Mouse (Mus musculus): ENCODE data around the gene Dab1. TPM values are rescaled to one million over a fixed set of nuclear protein-coding genes. Genes with fewer than 3 reads are reported as not detected.

Dab1 gene
- polyA plus RNA-seq, 1 experiment: 1.5 TPM

- WGBS: 68% methylated on average over 6 of the region's 6 CpGs
- Histone ChIP-seq H3K27ac (ENCODE audit: control insufficient read depth, insufficient read depth, low read depth, low read length, poor library complexity) (no peak overlapping the region), H3K4me1 (ENCODE audit: control insufficient read depth, insufficient read depth, low read length) (no peaks in the 10 kb centered on the region), H3K4me3 (replicated peaks; ENCODE audit: control insufficient read depth, low read depth, low read length) (no peak overlapping the region)
- TF ChIP-seq POLR2A (IDR thresholded peaks at IDR 0.05; ENCODE audit: borderline replicate concordance, control insufficient read depth, low read depth, low read length) (no peak), CTCF (IDR thresholded peaks at IDR 0.05; ENCODE audit: control insufficient read depth, insufficient read depth, low read length) (no peak)
These were observed 177.3 kb downstream of the Dab1 start for GRCm38 (mm10) chr4:103796416-103796815.

DNA sequence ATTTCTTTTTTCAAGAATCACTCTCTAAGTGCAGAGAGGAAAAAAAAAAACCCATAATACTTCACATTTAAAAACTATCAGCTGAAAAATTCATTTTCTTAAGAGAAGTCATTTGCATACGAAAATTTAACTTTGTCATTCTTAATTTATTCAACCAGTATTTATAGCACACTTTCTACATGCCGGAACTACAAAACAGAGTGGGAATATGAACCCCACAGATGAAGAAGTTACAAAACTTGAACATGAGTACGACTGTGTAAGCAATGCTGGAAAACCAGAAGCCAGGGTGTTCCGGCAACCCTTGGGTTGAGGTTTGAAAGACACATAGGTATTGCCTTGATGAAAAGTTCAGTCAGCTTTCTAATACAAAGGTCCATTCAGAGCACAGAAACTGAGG lies 183.3 kb downstream of the Dab1 start:
- no peak overlapping the region for H3K27ac ChIP-seq (ENCODE audit: control insufficient read depth, insufficient read depth, low read depth, low read length, poor library complexity)
- no peak overlapping the region for H3K4me3 ChIP-seq (replicated peaks; ENCODE audit: control insufficient read depth, low read depth, low read length)
- 79% methylated on average over 4 of the region's 4 CpGs for WGBS
- TF ChIP-seq CTCF (IDR thresholded peaks at IDR 0.05; ENCODE audit: control insufficient read depth, insufficient read depth, low read length) (no peak), POLR2A (IDR thresholded peaks at IDR 0.05; ENCODE audit: borderline replicate concordance, control insufficient read depth, low read depth, low read length) (no peak)
- no peaks in the 10 kb centered on the region for H3K4me1 ChIP-seq (ENCODE audit: control insufficient read depth, insufficient read depth, low read length)

DNA sequence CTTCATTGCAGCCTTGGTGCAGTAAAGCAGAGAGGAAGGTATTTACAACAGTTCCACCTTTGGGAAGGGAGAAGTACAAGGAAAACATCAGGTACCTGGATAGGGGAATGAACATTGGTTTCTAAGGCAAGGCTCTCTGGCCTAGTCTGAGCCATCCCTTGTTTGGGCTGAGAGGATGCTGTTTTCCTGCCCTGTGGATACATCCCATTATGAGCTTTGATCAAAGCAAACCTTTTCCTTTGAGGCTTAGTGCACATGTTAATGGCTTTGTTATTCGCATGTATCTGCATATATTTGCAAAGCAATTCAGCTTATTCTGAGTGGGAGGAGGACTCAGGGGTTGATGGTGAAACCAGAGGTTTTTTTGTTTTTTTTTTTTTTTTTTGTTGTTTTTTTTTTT lies 185.3 kb downstream of the Dab1 start:
- Histone ChIP-seq H3K27ac (ENCODE audit: control insufficient read depth, insufficient read depth, low read depth, low read length, poor library complexity) (no peak overlapping the region), H3K4me3 (replicated peaks; ENCODE audit: control insufficient read depth, low read depth, low read length) (no peak overlapping the region), H3K4me1 (ENCODE audit: control insufficient read depth, insufficient read depth, low read length) (no peaks in the 10 kb centered on the region)
- 42% methylated on average over 1 of the region's 1 CpGs for WGBS
- no peak for TF ChIP-seq POLR2A (IDR thresholded peaks at IDR 0.05; ENCODE audit: borderline replicate concordance, control insufficient read depth, low read depth, low read length)
- TF ChIP-seq CTCF (IDR thresholded peaks at IDR 0.05; ENCODE audit: control insufficient read depth, insufficient read depth, low read length): no peak

GRCm38 (mm10) chr4:103822669-103823068 lies 203.5 kb downstream of the Dab1 start:
- TF ChIP-seq POLR2A (IDR thresholded peaks at IDR 0.05; ENCODE audit: borderline replicate concordance, control insufficient read depth, low read depth, low read length) (no peak), CTCF (IDR thresholded peaks at IDR 0.05; ENCODE audit: control insufficient read depth, insufficient read depth, low read length) (no peak)
- WGBS: 78% methylated on average over 4 of the region's 4 CpGs
- no peak overlapping the region for H3K4me3 ChIP-seq (replicated peaks; ENCODE audit: control insufficient read depth, low read depth, low read length)
- H3K4me1 ChIP-seq (ENCODE audit: control insufficient read depth, insufficient read depth, low read length): no peaks in the 10 kb centered on the region
- H3K27ac ChIP-seq (ENCODE audit: control insufficient read depth, insufficient read depth, low read depth, low read length, poor library complexity): no peak overlapping the region

DNA sequence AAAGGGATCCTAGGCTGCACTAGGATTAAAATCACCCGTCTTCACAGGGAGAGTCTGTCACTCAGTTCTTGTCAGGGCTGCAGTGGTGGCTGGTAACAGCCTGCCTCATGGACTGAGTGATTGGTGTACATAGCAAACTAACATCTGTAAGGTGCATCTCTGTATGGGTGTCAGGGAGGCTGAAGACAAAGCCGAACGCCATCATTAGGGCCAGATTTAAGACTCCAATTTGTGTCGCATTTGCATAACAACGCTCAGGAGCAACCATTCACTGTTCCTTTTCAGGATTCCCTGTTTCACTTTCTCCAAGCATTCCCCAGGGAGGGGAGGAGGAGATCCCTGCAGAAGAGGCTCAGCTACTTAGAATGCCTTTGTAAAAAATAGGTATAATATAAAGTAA lies 219.2 kb downstream of the Dab1 start:
- TF ChIP-seq POLR2A (IDR thresholded peaks at IDR 0.05; ENCODE audit: borderline replicate concordance, control insufficient read depth, low read depth, low read length) (no peak), CTCF (IDR thresholded peaks at IDR 0.05; ENCODE audit: control insufficient read depth, insufficient read depth, low read length) (no peak)
- H3K4me1 ChIP-seq (ENCODE audit: control insufficient read depth, insufficient read depth, low read length): no peaks in the 10 kb centered on the region
- no peak overlapping the region for H3K4me3 ChIP-seq (replicated peaks; ENCODE audit: control insufficient read depth, low read depth, low read length)
- no peak overlapping the region for H3K27ac ChIP-seq (ENCODE audit: control insufficient read depth, insufficient read depth, low read depth, low read length, poor library complexity)
- 61% methylated on average over 5 of the region's 5 CpGs for WGBS

GRCm38 (mm10) chr4:103839541-103839940 lies 220.4 kb downstream of the Dab1 start:
- H3K4me1 ChIP-seq (ENCODE audit: control insufficient read depth, insufficient read depth, low read length): no peaks in the 10 kb centered on the region
- H3K4me3 ChIP-seq (replicated peaks; ENCODE audit: control insufficient read depth, low read depth, low read length): no peak overlapping the region
- 75% methylated on average over 2 of the region's 2 CpGs for WGBS
- H3K27ac ChIP-seq (ENCODE audit: control insufficient read depth, insufficient read depth, low read depth, low read length, poor library complexity): no peak overlapping the region
- TF ChIP-seq POLR2A (IDR thresholded peaks at IDR 0.05; ENCODE audit: borderline replicate concordance, control insufficient read depth, low read depth, low read length): no peak
- TF ChIP-seq CTCF (IDR thresholded peaks at IDR 0.05; ENCODE audit: control insufficient read depth, insufficient read depth, low read length): no peak

DNA sequence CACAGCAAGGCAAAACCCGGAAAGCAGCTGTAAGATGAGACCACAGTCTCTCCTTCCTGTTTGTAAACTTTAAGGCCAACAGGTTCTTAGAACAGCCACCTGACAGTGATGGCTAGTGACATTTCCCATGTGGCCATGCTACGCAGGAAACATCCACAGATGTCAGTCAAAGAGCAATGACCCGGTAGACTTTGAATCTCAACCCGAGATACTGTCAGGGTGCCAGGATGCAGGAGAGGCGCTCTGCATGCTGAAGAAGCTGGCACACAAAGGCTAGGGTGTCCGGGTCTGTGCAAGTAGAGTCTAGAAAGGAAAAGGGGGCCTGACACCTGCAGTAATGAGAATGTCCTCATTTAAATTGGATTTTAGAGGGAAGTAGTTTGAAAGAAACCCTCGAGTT lies 222.0 kb downstream of the Dab1 start:
- Histone ChIP-seq H3K4me1 (ENCODE audit: control insufficient read depth, insufficient read depth, low read length) (no peaks in the 10 kb centered on the region), H3K4me3 (replicated peaks; ENCODE audit: control insufficient read depth, low read depth, low read length) (no peak overlapping the region), H3K27ac (ENCODE audit: control insufficient read depth, insufficient read depth, low read depth, low read length, poor library complexity) (no peak overlapping the region)
- TF ChIP-seq POLR2A (IDR thresholded peaks at IDR 0.05; ENCODE audit: borderline replicate concordance, control insufficient read depth, low read depth, low read length) (no peak), CTCF (IDR thresholded peaks at IDR 0.05; ENCODE audit: control insufficient read depth, insufficient read depth, low read length) (no peak)
- 41% methylated on average over 7 of the region's 7 CpGs for WGBS

DNA sequence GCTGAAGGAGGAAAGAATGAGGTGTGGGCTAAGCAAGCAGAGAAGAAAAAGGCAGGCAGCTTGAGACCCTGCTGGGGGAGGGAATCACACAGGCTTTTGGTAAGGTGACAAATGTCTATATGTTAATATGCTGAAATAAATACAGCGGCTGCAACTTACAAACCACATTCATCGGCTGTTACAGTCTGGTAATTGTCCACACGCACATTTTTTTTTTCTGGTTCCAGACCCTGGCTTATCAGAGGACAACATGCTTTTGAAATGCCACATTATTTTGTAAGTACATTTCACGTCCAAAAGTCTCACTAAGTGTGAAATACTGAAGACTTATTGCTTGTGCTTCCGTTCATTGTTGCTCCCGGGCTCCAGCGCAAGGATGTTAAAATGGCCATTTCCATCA lies 225.5 kb downstream of the Dab1 start:
- H3K27ac ChIP-seq (ENCODE audit: control insufficient read depth, insufficient read depth, low read depth, low read length, poor library complexity): no peak overlapping the region
- 55% methylated on average over 7 of the region's 7 CpGs for WGBS

GRCm38 (mm10) chr4:103857173-103857572 lies 238.0 kb downstream of the Dab1 start:
- TF ChIP-seq CTCF (IDR thresholded peaks at IDR 0.05; ENCODE audit: control insufficient read depth, insufficient read depth, low read length): no peak

More for the DNA sequence above, 225.5 kb downstream of the Dab1 start:
- no peak overlapping the region for H3K4me3 ChIP-seq (replicated peaks; ENCODE audit: control insufficient read depth, low read depth, low read length)
- TF ChIP-seq CTCF (IDR thresholded peaks at IDR 0.05; ENCODE audit: control insufficient read depth, insufficient read depth, low read length) (no peak), POLR2A (IDR thresholded peaks at IDR 0.05; ENCODE audit: borderline replicate concordance, control insufficient read depth, low read depth, low read length) (no peak)
- H3K4me1 ChIP-seq (ENCODE audit: control insufficient read depth, insufficient read depth, low read length): no peaks in the 10 kb centered on the region

More at GRCm38 (mm10) chr4:103857173-103857572, 238.0 kb downstream of the Dab1 start:
- Histone ChIP-seq H3K27ac (ENCODE audit: control insufficient read depth, insufficient read depth, low read depth, low read length, poor library complexity) (no peak overlapping the region), H3K4me1 (ENCODE audit: control insufficient read depth, insufficient read depth, low read length) (no peaks in the 10 kb centered on the region), H3K4me3 (replicated peaks; ENCODE audit: control insufficient read depth, low read depth, low read length) (no peak overlapping the region)
- WGBS: 14% methylated on average over 1 of the region's 1 CpGs
